Mouse (Mus musculus): ENCODE data around the gene Pigq. TPM values are rescaled to one million over a fixed set of nuclear protein-coding genes. Genes with fewer than 3 reads are reported as not detected.
A peak's percentile ranks its signal among the peaks of the same experiment; 100 is the strongest.

The Pigq gene
- polyA plus RNA-seq, 1 experiment from 2014 or later, result 75.6 TPM

- DNase-seq (ENCODE audit: extremely low spot score, low spot score), result no peak
- H3K27me3 ChIP-seq (ENCODE audit: poor library complexity, severe bottlenecking), result peaks cover 55% of the 10 kb centered on the region
- H3K4me3 ChIP-seq, result no peak overlapping the region
- peaks cover 29% of the 10 kb centered on the region for H3K4me1 ChIP-seq
- H3K9me3 ChIP-seq, result no peaks in the 10 kb centered on the region
- H3K36me3 ChIP-seq (replicated peaks), result peaks cover 9% of the 10 kb centered on the region
- H3K27ac ChIP-seq, result no peak overlapping the region
- WGBS, result 77% methylated on average over 5 of the region's 5 CpGs
Measured at GRCm38 (mm10) chr17:25953161-25953560, 8.4 kb upstream of the Pigq start.

GRCm38 (mm10) chr17:25951803-25952623 lies 7.3 kb upstream of the Pigq start, which contains the start of gene A930017K11Rik:
Gene A930017K11Rik, minus strand, starts transcription at chr17:25952565.
- 3% methylated on average over 58 of the region's 58 CpGs for WGBS
- H3K36me3 ChIP-seq (replicated peaks), result no peaks in the 10 kb centered on the region
- DNase-seq (ENCODE audit: extremely low spot score, low spot score), result no peak
- no peak within 1 kb of the TSS for H3K27ac ChIP-seq
- no peaks in the 10 kb centered on the region for H3K9me3 ChIP-seq
- H3K4me3 ChIP-seq, result peak within 1 kb of the TSS; percentile 52
- H3K27me3 ChIP-seq (ENCODE audit: poor library complexity, severe bottlenecking), result peaks cover 62% of the 10 kb centered on the region
- H3K4me1 ChIP-seq, result peaks cover 22% of the 10 kb centered on the region

GRCm38 (mm10) chr17:25951225-25951802 lies 6.6 kb upstream of the Pigq start:
- Histone ChIP-seq H3K9me3 (no peaks in the 10 kb centered on the region), H3K36me3 (replicated peaks) (no peaks in the 10 kb centered on the region), H3K27me3 (ENCODE audit: poor library complexity, severe bottlenecking) (peaks cover 62% of the 10 kb centered on the region), H3K4me1 (peaks cover 22% of the 10 kb centered on the region), H3K4me3 (peak overlapping the region; percentile 52), H3K27ac (no peak overlapping the region)
- under 1% methylated on average over 33 of the region's 33 CpGs for WGBS
- DNase-seq (ENCODE audit: extremely low spot score, low spot score), result no peak

GRCm38 (mm10) chr17:25950706-25951105 lies 6.0 kb upstream of the Pigq start:
- DNase-seq (ENCODE audit: extremely low spot score, low spot score), result no peak
- Histone ChIP-seq H3K9me3 (no peaks in the 10 kb centered on the region), H3K27ac (no peak overlapping the region), H3K4me3 (no peak overlapping the region), H3K36me3 (replicated peaks) (no peaks in the 10 kb centered on the region), H3K4me1 (peaks cover 22% of the 10 kb centered on the region), H3K27me3 (ENCODE audit: poor library complexity, severe bottlenecking) (peaks cover 62% of the 10 kb centered on the region)
- WGBS, result 40% methylated on average over 1 of the region's 3 CpGs

GRCm38 (mm10) chr17:25949981-25950380 lies 5.2 kb upstream of the Pigq start:
- H3K4me1 ChIP-seq, result peaks cover 27% of the 10 kb centered on the region
- H3K27me3 ChIP-seq (ENCODE audit: poor library complexity, severe bottlenecking), result peaks cover 62% of the 10 kb centered on the region
- DNase-seq (ENCODE audit: extremely low spot score, low spot score), result no peak
- no peaks in the 10 kb centered on the region for H3K36me3 ChIP-seq (replicated peaks)
- no peak overlapping the region for H3K4me3 ChIP-seq
- H3K27ac ChIP-seq, result no peak overlapping the region
- 82% methylated on average over 5 of the region's 5 CpGs for WGBS
- no peaks in the 10 kb centered on the region for H3K9me3 ChIP-seq

GRCm38 (mm10) chr17:25948051-25948450 lies 3.3 kb upstream of the Pigq start:
- no peak for DNase-seq (ENCODE audit: extremely low spot score, low spot score)
- Histone ChIP-seq H3K27ac (peak overlapping the region; percentile 68), H3K27me3 (ENCODE audit: poor library complexity, severe bottlenecking) (peaks cover 43% of the 10 kb centered on the region), H3K4me1 (peaks cover 41% of the 10 kb centered on the region), H3K9me3 (no peaks in the 10 kb centered on the region), H3K4me3 (no peak overlapping the region), H3K36me3 (replicated peaks) (no peaks in the 10 kb centered on the region)
- 81% methylated on average over 8 of the region's 8 CpGs for WGBS

GRCm38 (mm10) chr17:25947576-25947975 lies 2.8 kb upstream of the Pigq start:
- Histone ChIP-seq H3K27me3 (ENCODE audit: poor library complexity, severe bottlenecking) (peaks cover 38% of the 10 kb centered on the region), H3K27ac (peak overlapping the region; percentile 68), H3K9me3 (no peaks in the 10 kb centered on the region), H3K36me3 (replicated peaks) (no peaks in the 10 kb centered on the region), H3K4me1 (peaks cover 44% of the 10 kb centered on the region), H3K4me3 (no peak overlapping the region; the same call in 1 of the 2 replicates)
- 81% methylated on average over 4 of the region's 4 CpGs for WGBS
- no peak for DNase-seq (ENCODE audit: extremely low spot score, low spot score)

- Histone ChIP-seq H3K4me1 (peaks cover 45% of the 10 kb centered on the region), H3K9me3 (no peaks in the 10 kb centered on the region), H3K27me3 (ENCODE audit: poor library complexity, severe bottlenecking) (peaks cover 31% of the 10 kb centered on the region), H3K4me3 (no peak overlapping the region), H3K27ac (peak overlapping the region; percentile 68), H3K36me3 (replicated peaks) (no peaks in the 10 kb centered on the region)
- DNase-seq (ENCODE audit: extremely low spot score, low spot score), result no peak
- 89% methylated on average over 8 of the region's 8 CpGs for WGBS
Measured at GRCm38 (mm10) chr17:25946891-25947290, 2.2 kb upstream of the Pigq start.

GRCm38 (mm10) chr17:25946349-25946748 lies 1.6 kb upstream of the Pigq start:
- H3K9me3 ChIP-seq, result no peaks in the 10 kb centered on the region
- DNase-seq (ENCODE audit: extremely low spot score, low spot score), result no peak
- WGBS, result 80% methylated on average over 7 of the region's 7 CpGs
- H3K27me3 ChIP-seq (ENCODE audit: poor library complexity, severe bottlenecking), result peaks cover 26% of the 10 kb centered on the region
- H3K4me3 ChIP-seq, result no peak overlapping the region
- H3K4me1 ChIP-seq, result peaks cover 45% of the 10 kb centered on the region
- H3K36me3 ChIP-seq (replicated peaks), result no peaks in the 10 kb centered on the region
- H3K27ac ChIP-seq, result peak overlapping the region; percentile 68

GRCm38 (mm10) chr17:25945517-25946155 lies 900 bp upstream of the Pigq start:
- 63% methylated on average over 9 of the region's 9 CpGs for WGBS
- H3K4me3 ChIP-seq, result no peak overlapping the region
- peak overlapping the region; percentile 65 for H3K27ac ChIP-seq

GRCm38 (mm10) chr17:25943769-25944168 lies 967 bp downstream of the Pigq start:
- peaks cover 57% of the 10 kb centered on the region for H3K4me1 ChIP-seq
- no peaks in the 10 kb centered on the region for H3K9me3 ChIP-seq
- peak overlapping the region; percentile 97 for H3K27ac ChIP-seq
- peak overlapping the region; percentile 94; the same call in 1 of the 2 replicates for H3K4me3 ChIP-seq
- no peak for DNase-seq (ENCODE audit: extremely low spot score, low spot score)
- H3K36me3 ChIP-seq (replicated peaks), result peaks cover 7% of the 10 kb centered on the region
- WGBS, result 80% methylated on average over 9 of the region's 9 CpGs
- peaks cover 7% of the 10 kb centered on the region; the same call in 1 of the 2 replicates for H3K27me3 ChIP-seq (ENCODE audit: poor library complexity, severe bottlenecking)

More at GRCm38 (mm10) chr17:25945517-25946155, 900 bp upstream of the Pigq start:
- Histone ChIP-seq H3K4me1 (peaks cover 46% of the 10 kb centered on the region), H3K36me3 (replicated peaks) (no peaks in the 10 kb centered on the region), H3K9me3 (no peaks in the 10 kb centered on the region), H3K27me3 (ENCODE audit: poor library complexity, severe bottlenecking) (peaks cover 19% of the 10 kb centered on the region)
- no peak for DNase-seq (ENCODE audit: extremely low spot score, low spot score)

- WGBS, result 88% methylated on average over 3 of the region's 3 CpGs
Measured at GRCm38 (mm10) chr17:25943221-25943620, 1.5 kb downstream of the Pigq start.

More at GRCm38 (mm10) chr17:25943221-25943620, 1.5 kb downstream of the Pigq start:
- peaks cover 7% of the 10 kb centered on the region; the same call in 1 of the 2 replicates for H3K27me3 ChIP-seq (ENCODE audit: poor library complexity, severe bottlenecking)
- no peak for DNase-seq (ENCODE audit: extremely low spot score, low spot score)
- peaks cover 12% of the 10 kb centered on the region for H3K36me3 ChIP-seq (replicated peaks)
- peaks cover 57% of the 10 kb centered on the region for H3K4me1 ChIP-seq
- peak overlapping the region; percentile 94; the same call in 1 of the 2 replicates for H3K4me3 ChIP-seq
- peak overlapping the region; percentile 97 for H3K27ac ChIP-seq
- H3K9me3 ChIP-seq, result no peaks in the 10 kb centered on the region
